Mouse (Mus musculus): ENCODE measurements around the gene Tmco2. TPM values are rescaled to one million over a fixed set of nuclear protein-coding genes. Genes with fewer than 3 reads are reported as not detected.
"Not testable (repeated sequence)": the region's sequence is repeated elsewhere in the genome, so short reads cannot be mapped to it uniquely, and the experiment has no call there.

Gene Tmco2
- polyA plus RNA-seq, 1 experiment = not detected

DNA sequence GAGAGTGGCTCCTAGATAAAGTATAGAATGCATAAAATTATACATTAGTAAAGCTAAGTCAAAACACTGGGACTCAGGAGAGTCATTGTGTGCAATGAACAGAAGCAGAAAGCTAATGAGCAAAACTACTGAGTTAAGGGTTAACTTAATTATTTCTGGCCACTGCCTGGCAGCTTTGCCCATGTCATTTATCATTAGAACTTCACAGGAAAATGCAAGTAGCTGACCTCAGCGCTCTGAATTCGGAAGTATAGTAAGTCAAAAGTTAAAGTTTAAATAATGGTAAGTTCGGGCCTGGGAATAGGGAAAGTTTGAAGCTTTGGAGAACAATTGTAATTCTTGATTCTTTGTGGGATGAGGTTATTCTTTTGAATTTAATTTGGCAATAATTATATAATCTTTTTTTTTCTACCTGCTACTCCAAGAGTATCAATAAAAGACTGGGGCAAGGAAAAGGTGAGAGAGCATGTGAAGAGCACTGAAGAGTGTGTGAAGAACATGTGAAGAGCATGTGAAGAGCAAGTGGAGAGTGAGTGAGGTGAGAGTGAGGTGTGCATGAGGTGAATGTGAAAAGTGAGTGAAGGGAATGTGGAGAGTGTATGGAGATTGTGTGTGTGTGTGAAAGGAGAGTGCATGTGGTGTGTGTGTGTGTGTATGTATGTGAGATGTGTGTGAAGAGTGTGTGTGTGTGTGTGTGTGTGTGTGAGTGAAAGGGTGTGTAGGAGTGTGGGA lies 30.9 kb downstream of the Tmco2 start:
- no peak for DNase-seq (ENCODE audit: low read depth in 1 of 2, low spot score in 2 of 2)
- WGBS = 82% methylated on average over 3 of the region's 3 CpGs
- H3K36me3 ChIP-seq (ENCODE audit: control insufficient read depth, insufficient read depth, low read length) = peaks cover 22% of the 10 kb centered on the region
- no peaks in the 10 kb centered on the region for H3K4me1 ChIP-seq (ENCODE audit: control insufficient read depth, insufficient read depth, insufficient read length)
- H3K27ac ChIP-seq (ENCODE audit: insufficient read depth, low read length) = no peak overlapping the region
- H3K4me3 ChIP-seq (ENCODE audit: extremely low read depth, insufficient read depth, insufficient read length) = no peak overlapping the region
- no peaks in the 10 kb centered on the region for H3K27me3 ChIP-seq (ENCODE audit: control insufficient read depth, insufficient read depth, low read length)
- no peak for TF ChIP-seq POLR2A (IDR thresholded peaks at IDR 0.05; ENCODE audit: low read depth, low read length)
- no peak for TF ChIP-seq CTCF (IDR thresholded peaks at IDR 0.05; ENCODE audit: extremely low read depth, insufficient read depth, insufficient read length, insufficient replicate concordance)

DNA sequence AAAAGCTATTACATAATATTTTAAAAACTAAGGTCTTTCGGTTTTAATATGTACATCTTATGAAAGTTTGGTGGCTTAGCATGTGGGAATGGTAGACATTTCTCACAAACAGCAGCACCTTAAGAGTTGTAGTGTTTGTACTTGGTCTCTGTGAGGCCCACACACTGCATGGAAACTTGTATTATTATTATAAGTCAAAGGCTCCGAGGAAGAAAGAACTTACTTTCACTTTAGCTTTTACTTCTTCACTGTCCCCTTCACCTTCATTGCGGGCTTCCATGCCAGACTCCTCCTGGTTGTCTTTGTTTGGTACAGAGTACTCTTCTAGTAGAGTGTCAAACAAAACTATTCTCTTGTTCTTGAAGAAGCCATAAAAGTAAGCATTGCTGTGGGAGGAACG lies 34.8 kb downstream of the Tmco2 start:
- 87% methylated on average over 4 of the region's 4 CpGs for WGBS
- DNase-seq (ENCODE audit: low read depth in 1 of 2, low spot score in 2 of 2) = no peak
- TF ChIP-seq CTCF (IDR thresholded peaks at IDR 0.05; ENCODE audit: extremely low read depth, insufficient read depth, insufficient read length, insufficient replicate concordance) (no peak), POLR2A (IDR thresholded peaks at IDR 0.05; ENCODE audit: low read depth, low read length) (no peak)

DNA sequence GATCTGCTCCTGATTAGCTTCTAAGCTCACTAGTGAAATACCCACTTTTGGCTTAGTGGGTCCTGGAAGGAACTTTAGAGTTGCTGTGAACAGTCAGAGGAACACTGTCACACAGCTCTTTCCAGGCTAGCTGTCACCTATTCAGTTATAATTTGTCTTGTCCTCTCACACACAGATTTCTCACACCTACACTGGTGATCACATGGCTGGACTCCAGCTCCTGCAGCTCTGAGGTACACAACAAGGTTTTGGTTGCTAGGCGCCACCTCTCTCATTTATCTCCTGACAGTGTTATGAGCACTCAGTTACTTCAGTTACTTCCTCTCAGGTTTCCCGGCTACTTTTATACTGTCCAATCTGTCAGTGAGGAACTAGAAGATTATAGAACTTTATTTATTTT lies 43.7 kb downstream of the Tmco2 start:
- WGBS = 73% methylated on average over 2 of the region's 2 CpGs
- Histone ChIP-seq H3K27me3 (ENCODE audit: control insufficient read depth, insufficient read depth, low read length) (no peaks in the 10 kb centered on the region), H3K36me3 (ENCODE audit: control insufficient read depth, insufficient read depth, low read length) (peaks cover 16% of the 10 kb centered on the region), H3K4me3 (ENCODE audit: extremely low read depth, insufficient read depth, insufficient read length) (no peak overlapping the region), H3K4me1 (ENCODE audit: control insufficient read depth, insufficient read depth, insufficient read length) (no peaks in the 10 kb centered on the region), H3K27ac (ENCODE audit: insufficient read depth, low read length) (no peak overlapping the region)
- TF ChIP-seq CTCF (IDR thresholded peaks at IDR 0.05; ENCODE audit: extremely low read depth, insufficient read depth, insufficient read length, insufficient replicate concordance) = no peak
- TF ChIP-seq POLR2A (IDR thresholded peaks at IDR 0.05; ENCODE audit: low read depth, low read length) = no peak
- DNase-seq (ENCODE audit: low read depth in 1 of 2, low spot score in 2 of 2) = no peak

More for the DNA sequence above, 34.8 kb downstream of the Tmco2 start:
- Histone ChIP-seq H3K27me3 (ENCODE audit: control insufficient read depth, insufficient read depth, low read length) (no peaks in the 10 kb centered on the region), H3K36me3 (ENCODE audit: control insufficient read depth, insufficient read depth, low read length) (peaks cover 11% of the 10 kb centered on the region), H3K27ac (ENCODE audit: insufficient read depth, low read length) (no peak overlapping the region), H3K4me1 (ENCODE audit: control insufficient read depth, insufficient read depth, insufficient read length) (no peaks in the 10 kb centered on the region), H3K4me3 (ENCODE audit: extremely low read depth, insufficient read depth, insufficient read length) (no peak overlapping the region)

DNA sequence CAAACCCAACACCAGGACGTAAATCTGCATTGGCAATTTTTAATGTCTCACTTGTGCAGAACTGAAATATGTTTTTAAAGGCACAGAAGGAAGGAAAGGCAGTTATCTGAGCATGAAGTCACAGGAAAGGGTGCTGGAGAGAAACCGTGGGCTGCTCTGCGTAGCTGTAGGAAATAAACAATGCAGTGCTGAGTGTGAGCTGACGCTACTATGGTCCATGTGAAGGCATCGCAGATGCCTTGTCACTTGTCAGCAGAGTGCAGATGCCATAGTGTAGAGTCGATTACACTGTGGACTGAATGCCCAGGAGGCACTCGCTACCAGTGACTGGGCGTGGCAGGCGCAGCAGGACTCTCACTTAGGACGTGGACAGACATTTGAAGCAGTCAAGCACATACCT lies 49.8 kb downstream of the Tmco2 start:
- not testable (repeated sequence) for H3K27ac ChIP-seq (ENCODE audit: insufficient read depth, low read length); H3K4me3 ChIP-seq (ENCODE audit: extremely low read depth, insufficient read depth, insufficient read length); H3K27me3 ChIP-seq (ENCODE audit: control insufficient read depth, insufficient read depth, low read length); H3K4me1 ChIP-seq (ENCODE audit: control insufficient read depth, insufficient read depth, insufficient read length); DNase-seq (ENCODE audit: low read depth in 1 of 2, low spot score in 2 of 2)
- WGBS = 89% methylated on average over 10 of the region's 10 CpGs
- H3K36me3 ChIP-seq (ENCODE audit: control insufficient read depth, insufficient read depth, low read length) = peaks cover 12% of the 10 kb centered on the region

DNA sequence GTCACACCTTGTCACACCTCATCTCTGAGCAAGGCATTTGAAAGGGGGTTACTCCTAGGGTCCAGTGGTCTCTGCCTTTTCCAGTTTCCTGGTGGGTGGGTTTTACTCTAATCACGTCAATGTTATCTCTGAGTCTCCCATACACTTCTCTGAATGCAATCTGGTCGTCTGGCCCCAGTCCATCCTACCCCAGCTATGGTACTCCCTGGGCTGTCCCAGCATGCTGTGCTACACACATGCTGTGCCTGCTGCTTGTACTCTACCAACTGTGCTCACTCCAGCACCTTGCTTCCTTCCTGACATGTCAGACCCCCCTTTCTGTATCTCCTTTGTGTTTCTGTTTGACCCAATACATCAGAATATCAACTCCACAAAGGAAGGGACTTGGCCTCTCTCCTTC lies 52.0 kb downstream of the Tmco2 start:
- Histone ChIP-seq H3K36me3 (ENCODE audit: control insufficient read depth, insufficient read depth, low read length) (peaks cover 9% of the 10 kb centered on the region), H3K27me3 (ENCODE audit: control insufficient read depth, insufficient read depth, low read length) (no peaks in the 10 kb centered on the region; the same call in 1 of the 2 replicates), H3K4me1 (ENCODE audit: control insufficient read depth, insufficient read depth, insufficient read length) (no peaks in the 10 kb centered on the region), H3K4me3 (ENCODE audit: extremely low read depth, insufficient read depth, insufficient read length) (no peak overlapping the region), H3K27ac (ENCODE audit: insufficient read depth, low read length) (no peak overlapping the region)
- no peak for TF ChIP-seq CTCF (IDR thresholded peaks at IDR 0.05; ENCODE audit: extremely low read depth, insufficient read depth, insufficient read length, insufficient replicate concordance)
- TF ChIP-seq POLR2A (IDR thresholded peaks at IDR 0.05; ENCODE audit: low read depth, low read length) = no peak
- 90% methylated on average over 2 of the region's 2 CpGs for WGBS
- DNase-seq (ENCODE audit: low read depth in 1 of 2, low spot score in 2 of 2) = no peak

DNA sequence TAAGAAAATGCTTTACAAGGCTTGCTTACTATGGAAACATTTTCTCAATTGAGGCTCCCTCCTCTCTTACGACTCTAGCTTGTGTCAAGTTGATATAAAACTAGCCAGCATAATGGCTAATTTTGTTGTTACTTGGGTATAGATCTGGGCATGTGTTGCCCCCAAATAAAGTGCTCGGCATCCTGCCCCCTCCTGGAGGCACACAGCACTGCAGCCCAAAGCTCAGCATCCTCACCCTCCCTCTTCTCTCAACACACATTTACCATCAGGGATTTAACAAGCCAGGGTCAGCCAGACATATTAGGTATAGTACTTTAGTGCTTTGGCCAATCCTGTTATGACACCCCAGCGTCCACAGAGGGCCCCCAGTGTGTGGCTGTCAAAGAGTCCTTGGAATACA lies 52.7 kb downstream of the Tmco2 start:
- peaks cover 9% of the 10 kb centered on the region for H3K36me3 ChIP-seq (ENCODE audit: control insufficient read depth, insufficient read depth, low read length)
- TF ChIP-seq CTCF (IDR thresholded peaks at IDR 0.05; ENCODE audit: extremely low read depth, insufficient read depth, insufficient read length, insufficient replicate concordance) = peak; percentile 52; the same call in 1 of the 2 replicates
- TF ChIP-seq POLR2A (IDR thresholded peaks at IDR 0.05; ENCODE audit: low read depth, low read length) = no peak
- peak in 1 of 2 experiments; percentile 24 for DNase-seq (ENCODE audit: low read depth in 1 of 2, low spot score in 2 of 2)
- H3K4me1 ChIP-seq (ENCODE audit: control insufficient read depth, insufficient read depth, insufficient read length) = no peaks in the 10 kb centered on the region
- H3K4me3 ChIP-seq (ENCODE audit: extremely low read depth, insufficient read depth, insufficient read length) = no peak overlapping the region
- 66% methylated on average over 3 of the region's 3 CpGs for WGBS
- H3K27me3 ChIP-seq (ENCODE audit: control insufficient read depth, insufficient read depth, low read length) = no peaks in the 10 kb centered on the region; the same call in 1 of the 2 replicates
- H3K27ac ChIP-seq (ENCODE audit: insufficient read depth, low read length) = no peak overlapping the region

Other genes starting within 250 kb of the Tmco2 start
- 4.1 and 4.5 TPM in 2 replicates for gene Exo5, start 184.2 kb downstream of the Tmco2 start, polyA plus RNA-seq (2012; rRNA removed)
- 2.3 and 3.3 TPM in 2 replicates for gene Zfp69, start 157.5 kb downstream of the Tmco2 start, polyA plus RNA-seq (2012; rRNA removed)
- 63.7 and 71.5 TPM in 2 replicates for gene Smap2, start 92.0 kb downstream of the Tmco2 start, polyA plus RNA-seq (2012; rRNA removed)
- gene Col9a2, start 69.8 kb downstream of the Tmco2 start, polyA plus RNA-seq (2012; rRNA removed) = 0.02 and 0.06 TPM in 2 replicates
- 8.1 and 9.8 TPM in 2 replicates for gene Zmpste24, start 11.0 kb downstream of the Tmco2 start, polyA plus RNA-seq (2012; rRNA removed)
- gene Rlf, start 105.9 kb upstream of the Tmco2 start, polyA plus RNA-seq (2012; rRNA removed) = 2.8 and 2.9 TPM in 2 replicates
- gene Gm12888, start 215.7 kb upstream of the Tmco2 start, polyA plus RNA-seq (2012; rRNA removed) = not detected in 2 replicates